Mouse (Mus musculus): ENCODE measurements around the gene Gm18336.

- TF ChIP-seq GATA1 (IDR thresholded peaks at IDR 0.05; ENCODE audit: borderline replicate concordance, low read length) (no peak), FLI1 (IDR thresholded peaks at IDR 0.05; ENCODE audit: low read length) (no peak)
These were observed 34.3 kb upstream of the Gm18336 start for GRCm38 (mm10) chrX:73432850-73433249.

Data from megakaryocyte, embryonic 14.5 days (primary cell).